In the genomic region with DNA sequence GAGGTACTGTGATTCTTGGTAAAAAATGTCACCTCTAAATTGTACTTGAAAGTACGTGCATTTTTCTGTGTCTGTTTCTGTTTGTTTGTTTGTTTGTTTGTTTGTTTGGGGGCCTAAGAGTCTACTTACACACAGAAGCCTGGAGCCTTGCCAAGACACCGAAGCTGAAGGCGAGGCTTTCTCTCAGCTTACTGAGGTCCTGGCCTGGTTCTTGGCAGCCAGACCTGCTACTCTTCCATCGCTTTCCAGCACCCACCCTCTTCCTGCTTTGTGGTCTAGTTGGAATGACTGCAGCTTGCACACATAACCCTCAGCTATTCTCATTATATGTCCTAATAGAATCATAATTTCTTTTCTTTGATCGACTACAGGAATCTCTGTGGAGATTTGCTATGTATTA, we compare ENCODE assay signal across 10 mouse cellular contexts.
DNase-seq lines count a peak whose midpoint lies in the region; ATAC-seq and TF ChIP-seq lines count a peak whose summit lies in the region.
"Had no signal": no experiment of that assay in that cellular context is flagged by ENCODE, and none has a peak within 500 bp of the region (broad histone marks: within the 10 kb centered on the region; RNA-seq: fewer than 3 reads in every experiment).

No protein-coding gene starts in this region.

- no peak overlapping the region for H3K27ac ChIP-seq in gastrocnemius, adult 2 months
- H3K27ac ChIP-seq: forebrain, embryonic 13.5 days; liver, embryonic 12.5 days had no signal

- no peak for TF ChIP-seq CTCF in gastrocnemius, adult 2 months (IDR thresholded peaks at IDR 0.05)

- DNase-seq in gastrocnemius, adult 2 months, result peak; percentile 49
- DNase-seq in gastrocnemius, postnatal 36 days, result no peak
- DNase-seq in left cerebral cortex, postnatal 10 days (ENCODE audit: extremely low spot score in 1 of 2, low spot score in 2 of 2), result peak; percentile 25 to 58
- DNase-seq in left cerebral cortex, postnatal 25 days (ENCODE audit: low spot score in 2 of 2), result no peak
- peak; percentile 56 for DNase-seq in NIH3T3 (ENCODE audit: low read depth)
- DNase-seq in kidney, postnatal 36 days, result peak; percentile 28 to 52
- no peak for DNase-seq in thymus, postnatal 14 days

- intact Hi-C loops in gastrocnemius, adult 2 months (cut with DNase I), result no loop called here
- intact Hi-C loops in gastrocnemius, postnatal 36 days (cut with DNase I), result no loop called here
- intact Hi-C loops in left cerebral cortex, postnatal 10 days (cut with DNase I), result no loop called here
- intact Hi-C loops in left cerebral cortex, postnatal 25 days (cut with DNase I), result no loop called here

- ATAC-seq in monocyte, adult 5-6 weeks (replicated peaks; ENCODE audit: insufficient number of reproducible peaks, low FRiP score, low TSS enrichment, poor library complexity, severe bottlenecking), result no peak
- ATAC-seq: forebrain, embryonic 13.5 days; liver, embryonic 12.5 days had no signal

- H3K4me3 ChIP-seq in gastrocnemius, adult 2 months, result no peak overlapping the region
- H3K4me3 ChIP-seq: forebrain, embryonic 13.5 days; liver, embryonic 12.5 days had no signal

Comparison
In these comparisons a context has a peak if more than half of its experiments do, and no peak if none do; other contexts are left out.
1. DNase-seq: peak in gastrocnemius, adult 2 months (single experiment), left cerebral cortex, postnatal 10 days (2 of 2), NIH3T3 (single experiment) and kidney, postnatal 36 days (2 of 2); none in gastrocnemius, postnatal 36 days (0 of 2), left cerebral cortex, postnatal 25 days (0 of 2) and thymus, postnatal 14 days (single experiment).